Mouse (Mus musculus) gastrocnemius, adult 8-10 months (tissue): Measurements from ENCODE around the gene Cul3. TPM values are rescaled to one million over a fixed set of nuclear protein-coding genes. Genes with fewer than 3 reads are reported as not detected.

Source experiments
- DNase-seq, 2 experiments: peaks; one replicate each; pipeline ENCODE4 v3.0.0; 2022; ENCODE audit warnings: low spot score in 2 of 2
- total RNA-seq, 4 experiments: library from RNA; stranded (reverse); gene quantifications; 2 replicates each; pipeline ENCODE4 v1.2.4; 2022

The Cul3 gene
- total RNA-seq, 4 experiments from 2014 or later, result 255 to 288 (median 276) TPM

DNA sequence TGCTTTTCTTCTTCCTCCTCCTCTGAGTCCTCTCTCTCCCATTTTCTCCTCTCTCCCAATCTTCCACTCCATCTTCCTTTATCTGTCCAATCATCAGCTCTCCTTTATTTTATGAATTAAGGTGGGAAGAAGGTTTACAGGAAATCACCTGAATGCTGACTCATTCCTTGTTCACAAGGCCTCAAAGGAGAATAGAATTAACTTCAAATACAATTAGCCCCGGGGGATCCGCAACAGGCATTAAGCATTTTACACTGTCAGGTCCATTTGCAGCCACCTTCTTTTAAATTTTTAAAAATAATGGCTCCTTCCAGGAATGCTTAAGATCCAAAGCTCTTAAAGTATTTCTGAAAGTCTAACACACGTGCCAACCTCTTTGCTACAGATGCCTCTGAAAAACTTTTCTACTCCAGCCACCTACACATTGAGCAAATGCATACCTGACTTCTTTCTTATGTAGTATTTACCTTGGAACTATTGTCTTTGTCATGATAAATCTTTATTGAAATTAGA lies 24.7 kb downstream of the Cul3 start:
- no peak for DNase-seq

DNA sequence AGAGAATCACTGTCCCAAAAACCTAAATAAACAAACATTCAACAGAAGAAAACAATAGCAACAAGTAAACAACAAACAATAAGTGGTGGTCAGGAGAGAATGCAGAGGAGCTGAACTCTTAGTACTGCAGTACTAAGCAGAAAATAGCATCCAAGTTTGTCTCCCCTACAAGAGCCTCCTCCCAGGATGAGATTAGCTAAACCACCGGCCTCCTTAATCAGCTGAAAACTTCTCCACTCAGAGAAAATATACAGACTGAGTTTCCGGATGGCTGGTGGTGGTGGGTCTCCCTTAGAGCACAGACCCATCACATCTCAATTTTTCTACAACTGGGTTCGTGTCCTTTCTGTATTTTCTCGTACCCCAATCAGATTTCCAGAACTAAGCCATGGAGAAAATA lies 47.0 kb downstream of the Cul3 start:
- DNase-seq, result no peak

- DNase-seq, result no peak
Measured at GRCm38 (mm10) chr1:80278731-80279130, 61.5 kb downstream of the Cul3 start.

DNA sequence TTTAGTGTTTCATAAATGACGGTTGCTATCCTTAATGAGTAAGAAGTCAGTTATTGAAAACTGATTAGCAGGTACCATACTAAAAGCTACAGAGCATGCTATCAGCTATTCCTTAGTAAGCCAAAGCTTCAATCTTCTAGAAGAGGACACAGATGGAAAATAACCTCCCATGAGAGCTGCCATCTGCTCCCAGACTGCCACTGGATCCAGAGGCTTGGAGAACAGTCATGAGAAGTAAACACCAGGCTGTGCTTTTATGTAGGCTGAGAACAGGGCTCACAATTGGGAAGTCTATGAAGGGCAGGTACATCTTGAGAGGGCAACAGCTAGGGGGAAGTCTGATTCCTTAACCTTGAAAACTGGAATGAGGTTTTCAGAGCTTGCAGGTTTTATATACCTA lies 79.8 kb downstream of the Cul3 start:
- DNase-seq, result no peak

DNA sequence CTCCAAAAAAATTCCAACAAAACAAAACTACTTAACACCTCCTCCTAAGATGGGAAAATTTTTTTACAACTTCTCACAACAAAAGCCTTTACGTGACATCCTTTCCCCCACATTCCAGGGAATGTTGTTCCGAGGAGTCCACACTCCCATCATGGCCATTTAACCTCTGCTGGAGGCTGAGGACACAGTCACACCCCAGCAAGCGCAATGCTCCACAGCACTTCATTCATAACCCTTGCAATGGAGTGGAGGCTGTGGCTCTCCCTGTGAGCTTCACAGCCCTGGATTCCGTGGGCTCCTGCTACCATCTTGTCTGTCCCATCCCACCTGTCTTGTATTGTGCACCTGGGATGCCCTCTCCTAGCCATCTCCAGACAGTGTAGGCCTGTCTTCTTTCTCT lies 81.6 kb downstream of the Cul3 start:
- DNase-seq, result no peak

DNA sequence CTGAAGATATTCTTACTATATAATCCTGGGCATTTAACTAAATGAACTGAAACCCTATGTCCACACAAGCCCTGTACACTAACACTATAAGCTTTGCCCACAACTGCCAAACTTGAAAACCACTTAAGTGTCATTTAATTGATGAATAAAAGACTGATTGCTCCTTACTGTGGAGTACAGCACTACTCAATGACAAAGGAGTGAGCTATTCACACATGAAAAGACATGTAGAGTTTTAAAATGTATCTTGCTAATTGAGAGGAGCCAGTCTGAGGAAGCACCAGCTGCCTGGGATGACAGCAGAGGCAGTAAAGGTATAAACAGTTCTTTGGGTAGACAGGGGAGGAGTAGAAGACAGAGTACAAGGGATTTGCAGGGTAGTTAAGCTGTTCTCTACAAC lies 87.0 kb downstream of the Cul3 start:
- DNase-seq, result no peak

GRCm38 (mm10) chr1:80250247-80250646 lies 90.0 kb downstream of the Cul3 start:
- DNase-seq, result no peak

GRCm38 (mm10) chr1:80247131-80247530 lies 93.1 kb downstream of the Cul3 start:
- no peak for DNase-seq

GRCm38 (mm10) chr1:80244123-80244522 lies 96.2 kb downstream of the Cul3 start:
- DNase-seq, result no peak

DNA sequence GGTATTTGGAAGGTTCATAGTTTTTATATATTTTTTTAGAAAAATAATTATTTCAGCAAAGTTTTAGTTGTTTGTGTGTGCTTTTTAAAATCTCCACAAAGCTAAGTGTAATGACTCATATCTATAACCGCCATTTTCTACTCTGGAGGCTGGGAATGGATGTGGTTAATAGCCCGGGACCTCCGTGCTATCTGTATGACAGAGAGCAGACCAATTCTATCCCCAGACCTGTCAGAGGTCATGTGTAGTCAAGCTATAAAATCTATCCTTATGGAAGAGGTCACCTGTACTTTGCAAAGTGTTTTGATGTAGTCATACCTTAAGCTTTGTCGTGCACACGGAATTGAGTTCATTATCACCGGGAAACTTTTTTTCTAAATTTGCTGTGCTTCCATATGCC lies 98.7 kb downstream of the Cul3 start:
- no peak for DNase-seq

- peak in 1 of 2 experiments; percentile 45 for DNase-seq
Measured at GRCm38 (mm10) chr1:80240017-80240660, 100.1 kb downstream of the Cul3 start.

DNA sequence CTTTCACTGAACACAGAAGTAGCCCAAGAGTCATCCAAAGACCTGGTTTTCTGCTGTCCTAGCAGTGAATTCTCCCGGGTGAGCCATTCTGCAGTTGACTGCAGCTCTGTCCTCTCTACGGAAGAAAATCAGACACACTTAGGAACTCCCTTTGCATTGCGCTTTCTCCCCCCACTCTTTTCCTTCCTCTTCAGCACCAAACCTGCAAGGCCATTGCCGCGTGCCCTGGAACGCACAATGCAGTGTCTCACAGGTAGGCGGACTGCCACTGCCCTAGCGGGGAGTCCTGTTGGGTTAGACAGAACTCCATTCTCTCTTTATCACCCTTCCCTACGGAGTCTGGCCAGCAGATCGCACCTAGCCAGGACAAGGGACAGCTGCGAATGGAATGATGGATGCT lies 100.8 kb downstream of the Cul3 start:
- DNase-seq, result no peak

DNA sequence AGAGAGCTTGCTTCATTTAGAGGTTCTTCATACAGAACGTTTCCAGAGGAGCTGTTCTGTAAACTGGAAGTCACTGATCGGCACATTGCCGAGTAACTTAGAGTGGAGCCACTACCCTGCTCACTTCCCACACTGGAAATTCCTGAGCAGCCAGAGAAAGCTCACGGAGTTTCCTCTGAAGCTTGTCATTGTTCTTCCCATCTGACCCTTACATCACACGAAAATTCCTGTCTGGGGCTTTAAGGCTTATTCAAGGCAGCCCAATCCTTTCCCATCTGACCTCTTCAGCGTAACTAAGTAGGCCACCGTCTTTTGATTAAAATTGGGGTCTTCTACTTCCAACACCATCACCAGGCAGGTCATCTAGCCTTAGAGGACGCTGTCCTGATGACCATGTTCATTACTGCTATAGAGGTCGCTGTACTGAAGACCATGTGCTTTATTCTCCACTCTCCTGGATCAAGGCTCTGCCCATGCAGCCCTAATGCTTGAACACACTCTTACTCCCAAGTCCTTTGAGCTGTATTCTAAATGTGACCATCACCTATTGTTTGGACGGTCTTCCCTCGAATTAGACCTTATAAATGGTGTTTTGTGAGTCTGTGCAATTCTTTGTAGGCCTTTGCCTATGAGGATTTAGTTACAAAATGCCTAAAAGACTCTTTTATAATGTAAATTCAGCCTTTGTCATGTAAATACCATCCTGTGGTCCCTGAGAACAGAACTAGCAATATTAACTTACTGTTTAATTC lies 103.2 kb downstream of the Cul3 start:
- DNase-seq, result no peak

DNA sequence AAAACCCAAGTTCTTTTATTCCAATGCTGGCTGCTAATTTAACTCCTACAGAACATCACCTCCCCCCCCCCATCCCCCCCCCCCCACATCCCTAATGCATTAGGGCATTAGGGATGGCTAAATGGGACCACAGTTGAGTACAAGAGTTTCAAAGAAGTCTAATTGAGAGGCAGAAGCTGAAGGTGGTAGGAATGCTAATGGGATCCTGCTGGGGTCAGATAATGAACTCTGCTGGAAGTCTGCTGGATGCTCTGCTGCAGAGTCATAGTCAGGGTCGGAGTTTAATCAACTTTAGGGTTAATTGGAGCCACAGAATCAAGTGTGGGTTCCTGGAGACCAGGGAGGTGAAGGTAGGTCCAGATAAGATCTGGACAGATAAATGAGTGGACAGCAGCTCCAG lies 104.2 kb downstream of the Cul3 start:
- no peak for DNase-seq

DNA sequence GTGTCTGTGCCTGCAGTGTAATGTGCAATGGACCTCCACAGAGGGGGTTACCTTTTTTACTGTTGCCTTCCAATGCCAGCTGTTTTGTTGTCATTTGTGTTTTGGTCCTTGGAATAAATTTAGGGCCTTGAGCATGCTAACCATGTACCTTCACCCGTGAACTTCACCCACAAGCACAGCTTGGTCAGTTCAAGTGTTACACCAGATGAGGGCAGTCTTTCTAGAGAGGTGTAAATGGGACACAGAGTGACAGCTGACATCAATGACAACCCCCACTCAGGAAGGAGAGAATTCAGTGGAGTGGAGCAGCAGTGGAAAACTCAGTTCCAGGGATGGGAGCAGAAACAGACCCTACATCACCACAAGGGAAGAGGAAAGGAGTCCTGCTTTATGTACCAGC lies 109.7 kb downstream of the Cul3 start:
- DNase-seq, result no peak

- peak in 1 of 2 experiments; percentile 52 for DNase-seq
Measured at GRCm38 (mm10) chr1:80224839-80225412, 115.4 kb downstream of the Cul3 start.

GRCm38 (mm10) chr1:80221151-80221550 lies 119.1 kb downstream of the Cul3 start:
- peak; percentile 46 to 78 for DNase-seq

DNA sequence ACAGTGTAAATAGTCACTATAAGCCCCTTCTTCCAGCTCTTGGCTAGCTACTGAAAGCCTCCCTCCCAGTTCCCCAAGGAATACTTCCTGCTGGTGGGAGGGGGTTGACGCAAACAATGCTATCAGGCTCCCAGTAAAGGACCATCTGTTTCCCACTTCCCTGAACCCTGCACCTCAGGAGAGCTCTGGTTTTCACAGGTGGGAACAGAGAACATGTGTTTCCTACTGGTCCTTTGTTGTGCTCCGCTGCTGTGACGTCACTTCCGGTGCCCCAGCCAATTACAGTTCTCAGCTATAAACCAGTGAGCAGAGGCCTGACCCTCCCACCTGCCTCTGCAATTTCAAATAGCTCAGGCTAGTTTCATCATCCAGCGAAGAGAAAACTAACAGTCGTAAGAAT lies 122.0 kb downstream of the Cul3 start, which contains the start of gene Fam124b:
Fam124b (minus strand) TSS at position 206 of the 400 bp plus-strand sequence.
- DNase-seq, result no peak
